Mouse (Mus musculus): ENCODE results near the gene Pcsk4. TPM values are rescaled to one million over a fixed set of nuclear protein-coding genes. Genes with fewer than 3 reads are reported as not detected.

Pcsk4 gene
- total and polyA plus RNA-seq, 3 experiments = 0.46 to 1.1 TPM; not detected in 1

DNA sequence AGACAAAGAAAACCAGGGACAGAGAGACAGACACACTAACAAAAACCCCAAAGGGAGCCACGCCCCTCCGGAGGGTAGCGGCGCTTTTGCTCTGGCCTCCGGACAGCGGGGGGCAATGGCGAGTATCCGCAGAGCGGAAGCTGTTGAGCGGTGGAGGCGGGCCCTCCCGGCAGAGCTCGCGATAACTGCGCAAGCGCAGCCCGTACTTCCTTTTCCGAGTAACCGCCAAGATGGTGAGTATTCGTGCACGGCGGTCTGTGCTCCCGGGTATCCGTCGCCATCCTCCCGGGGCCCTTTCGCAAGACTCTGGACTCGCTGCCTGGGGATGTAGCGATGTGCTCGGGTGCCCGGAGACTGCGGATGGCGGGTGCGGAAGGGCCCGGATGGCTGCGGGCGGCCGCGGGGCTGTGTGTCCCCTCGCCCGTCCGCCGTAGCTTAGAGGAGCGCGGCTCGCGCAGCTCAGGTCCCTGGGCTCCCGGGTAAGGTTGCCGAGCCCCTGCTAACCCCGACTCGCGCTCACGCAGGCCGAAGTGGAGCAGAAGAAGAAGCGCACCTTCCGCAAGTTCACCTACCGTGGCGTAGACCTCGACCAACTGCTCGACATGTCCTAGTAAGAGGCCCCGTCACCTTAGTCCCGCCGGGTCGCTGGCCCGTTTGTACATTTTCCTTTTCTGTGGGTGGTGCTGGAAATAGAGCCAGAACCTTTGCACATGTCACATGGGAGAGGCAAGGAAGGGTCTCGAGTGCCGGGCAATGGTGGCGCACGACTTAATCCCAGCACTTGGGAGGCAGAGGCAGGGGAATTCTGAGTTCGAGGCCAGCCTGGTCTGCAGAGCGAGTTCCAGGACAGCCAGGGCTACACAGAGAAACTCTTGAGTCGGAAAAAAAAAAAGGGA, 36.8 kb downstream of the Pcsk4 start, which contains the start of gene Rps15:
Gene Rps15, plus strand, starts transcription at position 203 of the 896 bp plus-strand sequence.
- peak within 1 kb of the TSS; percentile 47 for H3K27ac ChIP-seq (ENCODE audit: insufficient read depth, low read depth)
- H3K27me3 ChIP-seq (replicated peaks) = peaks cover 1% of the 10 kb centered on the region
- peaks cover 3% of the 10 kb centered on the region for H3K9me3 ChIP-seq (replicated peaks; ENCODE audit: low read length)
- dilution Hi-C loops (cut with MboI; ENCODE audit: extremely low pct_ligation_motif_present, extremely low pct_unique_long_range_greater_than_20kb, low sequenced_read_pairs) (no loop called here), in situ Hi-C loops (cut with MboI; ENCODE audit: low pct_ligation_motif_present, low pct_unique_long_range_greater_than_20kb, low sequenced_read_pairs) (no loop called here)
- peaks cover 17% of the 10 kb centered on the region for H3K79me2 ChIP-seq (replicated peaks; ENCODE audit: control insufficient read depth, extremely low read depth, insufficient read depth, poor library complexity, severe bottlenecking)
- H3K36me3 ChIP-seq (replicated peaks in 1 of 2; ENCODE audit: control insufficient read depth in 1 of 2, insufficient read depth in 1 of 2, low read length in 1 of 2) = peaks cover 30 to 47% of the 10 kb centered on the region in 2 experiments
- peak within 1 kb of the TSS; percentile 72 for H3K4me2 ChIP-seq (ENCODE audit: insufficient read depth, low read depth, poor library complexity, severe bottlenecking)
- TF ChIP-seq RCOR1 (conservative IDR thresholded peaks at IDR 0.05; ENCODE audit: low read depth, low read length) (no peak), CHD1 (IDR thresholded peaks at IDR 0.05; ENCODE audit: low read depth, low read length) (peak; percentile 43; the same call in 1 of the 2 replicates), MAZ (IDR thresholded peaks at IDR 0.05; ENCODE audit: low read depth, low read length) (peak; percentile 70; the same call in 1 of the 2 replicates), USF2 (conservative IDR thresholded peaks at IDR 0.05; ENCODE audit: low read depth, low read length) (no peak), ETS1 (conservative IDR thresholded peaks at IDR 0.05; ENCODE audit: low read depth, low read length) (no peak; the same call in 1 of the 2 replicates), SMC3 (IDR thresholded peaks at IDR 0.05; ENCODE audit: low read depth, low read length) (peak; percentile 31; the same call in 1 of the 2 replicates), TBP (conservative IDR thresholded peaks at IDR 0.05; ENCODE audit: low read depth, low read length) (peak; percentile 96), JUN (IDR thresholded peaks at IDR 0.05; ENCODE audit: insufficient read depth, low read depth, low read length) (no peak), SIN3A (IDR thresholded peaks at IDR 0.05; ENCODE audit: low read length) (peak; percentile 68; the same call in 1 of the 2 replicates), NRF1 (IDR thresholded peaks at IDR 0.05; ENCODE audit: low read depth, low read length) (peak; percentile 88), MXI1 (IDR thresholded peaks at IDR 0.05; ENCODE audit: low read depth, low read length) (peak; percentile 90), POLR2AphosphoS2 (IDR thresholded peaks at IDR 0.05; ENCODE audit: low read depth, low read length) (peak; percentile 97), CHD2 (IDR thresholded peaks at IDR 0.05; ENCODE audit: low read length) (peak; percentile 99), MAX (IDR thresholded peaks at IDR 0.05; ENCODE audit: low read length) (peak; percentile 90), ELF1 (IDR thresholded peaks at IDR 0.05; ENCODE audit: low read depth, low read length) (peak; percentile 93), IRF4 (IDR thresholded peaks at IDR 0.05; ENCODE audit: low read depth, low read length) (peak; percentile 74), GABPA (IDR thresholded peaks at IDR 0.05; ENCODE audit: insufficient replicate concordance, low read depth, low read length) (peak; percentile 85), ZKSCAN1 (IDR thresholded peaks at IDR 0.05; ENCODE audit: borderline replicate concordance, low read depth, low read length) (no peak), MYC (IDR thresholded peaks at IDR 0.05; ENCODE audit: low read depth, low read length) (peak; percentile 94), HCFC1 (IDR thresholded peaks at IDR 0.05; ENCODE audit: low read depth, low read length) (peak; percentile 92), MEF2A (IDR thresholded peaks at IDR 0.05; ENCODE audit: borderline replicate concordance, low read depth, low read length) (peak; percentile 85), ZMIZ1 (IDR thresholded peaks at IDR 0.05; ENCODE audit: low read depth, low read length) (peak; percentile 98), KAT2A (IDR thresholded peaks at IDR 0.05; ENCODE audit: insufficient replicate concordance, low read length) (peak; percentile 95), BHLHE40 (IDR thresholded peaks at IDR 0.05; ENCODE audit: low read depth, low read length) (no peak), UBTF (IDR thresholded peaks at IDR 0.05; ENCODE audit: low read depth, low read length) (0 out of 2 replicates have a peak, but pooled peaks have one; percentile 36), NELFE (IDR thresholded peaks at IDR 0.05; ENCODE audit: low read depth, low read length) (peak; percentile 99), CTCF (conservative IDR thresholded peaks at IDR 0.05 in 1 of 2, IDR thresholded peaks at IDR 0.05 in 1 of 2; ENCODE audit: low read depth in 2 of 2, low read length in 2 of 2) (peak in 1 of 2 experiments; percentile 85; a peak in 2 of 4 replicates), POLR2A (IDR thresholded peaks at IDR 0.05; ENCODE audit: low read depth, low read length) (peak; percentile 99), JUND (conservative IDR thresholded peaks at IDR 0.05; ENCODE audit: low read depth, low read length) (no peak), TCF12 (IDR thresholded peaks at IDR 0.05; ENCODE audit: low read depth, low read length) (peak; percentile 99)
- H3K4me3 ChIP-seq (replicated peaks in 1 of 3; ENCODE audit: low read depth in 2 of 3, low read length in 2 of 3, poor library complexity in 1 of 3) = peak within 1 kb of the TSS; percentile 77 to 99 (median 84)
- peaks cover 8 to 43% of the 10 kb centered on the region in 2 experiments; a peak in 3 of 4 replicates for H3K4me1 ChIP-seq (ENCODE audit: control insufficient read depth in 1 of 2, insufficient read depth in 2 of 2)
- peak; percentile 97 for DNase-seq (ENCODE audit: extremely low read depth)
- peak within 1 kb of the TSS; percentile 94 for H3K9ac ChIP-seq (ENCODE audit: insufficient read depth, low read depth)
